Mouse (Mus musculus) brain, embryonic 14.5 days (tissue): Measurements from ENCODE around the gene Unc5cl.

Experiments
- CTCF ChIP-seq: fragments of 200-500 bp; IDR thresholded peaks from 2 replicates; pipeline ENCODE4 v1.5.1; 2012; ENCODE audit warnings: inconsistent platforms, mild to moderate bottlenecking, moderate library complexity, borderline replicate concordance; ENCODE audit not compliant: insufficient read depth, insufficient read length; ENCODE audit errors: extremely low read depth
- POLR2A ChIP-seq: fragments of 200-500 bp; IDR thresholded peaks from 2 replicates; pipeline ENCODE4 v1.6.1; 2012; ENCODE audit warnings: mild to moderate bottlenecking, inconsistent platforms, borderline replicate concordance; ENCODE audit not compliant: poor library complexity, insufficient read depth, insufficient read length, severe bottlenecking; ENCODE audit errors: extremely low read depth

GRCm38 (mm10) chr17:48424237-48424636 lies 30.5 kb upstream of the Unc5cl start:
- TF ChIP-seq CTCF (no peak), POLR2A (no peak)
